ENCODE assay signal across 18 mouse cellular contexts in genomic region chr5:23114249-23114648, GRCm38 (mm10).
"Had no signal": no experiment of that assay in that cellular context is flagged by ENCODE, and none has a peak within 500 bp of the region (broad histone marks: within the 10 kb centered on the region; RNA-seq: fewer than 3 reads in every experiment).

No protein-coding gene starts in this region.

- H3K27ac ChIP-seq: liver, embryonic 13.5 days; liver, embryonic 15.5 days; lung, embryonic 15.5 days; midbrain, embryonic 10.5 days; midbrain, embryonic 12.5 days; neural tube, embryonic 12.5 days had no signal

- H3K4me3 ChIP-seq: liver, embryonic 13.5 days; liver, embryonic 15.5 days; lung, embryonic 15.5 days; midbrain, embryonic 10.5 days; midbrain, embryonic 12.5 days; neural tube, embryonic 12.5 days had no signal

- H3K27me3 ChIP-seq: liver, embryonic 13.5 days; liver, embryonic 15.5 days; lung, embryonic 15.5 days; midbrain, embryonic 12.5 days; neural tube, embryonic 12.5 days had no signal

- H3K36me3 ChIP-seq: liver, embryonic 13.5 days; liver, embryonic 15.5 days; lung, embryonic 15.5 days; midbrain, embryonic 10.5 days; midbrain, embryonic 12.5 days; neural tube, embryonic 12.5 days had no signal

- DNase-seq: liver, embryonic 13.5 days; liver, postnatal 0 days; lung, adult 2 months; lung, postnatal 14 days; lung, postnatal 36 days; midbrain, embryonic 14.5 days; right cerebral cortex, postnatal 25 days; right cerebral cortex, postnatal 4 days; spleen, adult 18-20 months; thymus, adult 18-20 months; thymus, postnatal 14 days; thymus, postnatal 36 days had no signal

- ATAC-seq: liver, postnatal 0 days; midbrain, embryonic 16.5 days had no signal

- H3K4me1 ChIP-seq: liver, embryonic 13.5 days; liver, embryonic 15.5 days; lung, embryonic 15.5 days; midbrain, embryonic 10.5 days; midbrain, embryonic 12.5 days; neural tube, embryonic 12.5 days had no signal

- H3K9ac ChIP-seq: liver, embryonic 13.5 days; liver, embryonic 15.5 days; liver, postnatal 0 days; lung, embryonic 15.5 days; midbrain, embryonic 12.5 days; neural tube, embryonic 12.5 days had no signal
